Mouse (Mus musculus) forebrain, embryonic 13.5 days (tissue): ENCODE measurements around the gene Rab7. TPM values are rescaled to one million over a fixed set of nuclear protein-coding genes. Genes with fewer than 3 reads are reported as not detected.

ENCODE experiments used
- microRNA-seq: library from miRNA; unstranded; fragments of <30 nt; microRNA quantifications from one replicate; pipeline ENCODE4, GENCODE M21; 2016
- polyA plus RNA-seq: library from polyadenylated mRNA; unstranded; fragments of >200 nt; fragmentation: Nextera tagmentation; extraction: Ambion mirVana; gene quantifications from 2 replicates; pipeline ENCODE4 v1.2.1, GENCODE M21; 2015

The Rab7 gene
- polyA plus RNA-seq, 1 experiment from 2014 or later, result 233 TPM

Small RNA genes lying within 50 kb of the gene (microRNA-seq; reads per million reads assigned to microRNA genes)
- gene Gm47286, result 2.7 reads per million, percentile 1 among the genes with 10 or more reads in this experiment

Other genes with a start within 250 kb of the Rab7 start
- 7.4 and 7.9 TPM in 2 replicates for gene Rab43, start 233.1 kb downstream of the Rab7 start, polyA plus RNA-seq
- 1.4 and 2.3 TPM in 2 replicates for gene Gm45140, start 209.5 kb downstream of the Rab7 start, polyA plus RNA-seq
- gene Isy1, start 206.5 kb downstream of the Rab7 start, polyA plus RNA-seq, result 46.5 and 49.8 TPM in 2 replicates
- 949 and 1,006 TPM in 2 replicates for gene Cnbp, start 194.2 kb downstream of the Rab7 start, polyA plus RNA-seq
- 133 and 151 TPM in 2 replicates for gene Copg1, start 157.5 kb downstream of the Rab7 start, polyA plus RNA-seq
- gene Hmces, start 131.3 kb downstream of the Rab7 start, polyA plus RNA-seq, result 54.6 and 60.4 TPM in 2 replicates
- 29.4 and 34.9 TPM in 2 replicates for gene H1fx, start 63.6 kb downstream of the Rab7 start, polyA plus RNA-seq
- gene Rpn1, start 39.2 kb upstream of the Rab7 start, polyA plus RNA-seq, result 212 and 246 TPM in 2 replicates
- 2.3 and 3.2 TPM in 2 replicates for gene Gata2, start 148.6 kb upstream of the Rab7 start, polyA plus RNA-seq
- not detected in 2 replicates for gene Dnajb8, start 177.0 kb upstream of the Rab7 start, polyA plus RNA-seq